Mouse (Mus musculus) splenic B cell, adult 2 months (primary cell): ENCODE results near the gene Mcrs1.

ENCODE experiments used
- DNase-seq: peaks from one replicate; pipeline ENCODE4 v3.0.0-alpha.2; 2011; ENCODE audit warnings: low read depth, low spot score
- H3K27me3 ChIP-seq: 2 replicates; pipeline ENCODE4 v1.6.1; 2012; ENCODE audit warnings: mild to moderate bottlenecking, low read length, moderate library complexity, mixed read lengths; ENCODE audit not compliant: control insufficient read depth, poor library complexity, insufficient read depth, severe bottlenecking
- H3K36me3 ChIP-seq: 2 replicates; pipeline ENCODE4 v1.6.1; 2012; ENCODE audit warnings: mild to moderate bottlenecking, low read length, moderate library complexity, mixed read lengths; ENCODE audit not compliant: control insufficient read depth, poor library complexity, insufficient read depth, severe bottlenecking

Mcrs1 gene

GRCm38 (mm10) chr15:99251626-99252380 lies at the start of gene Mcrs1:
Gene Mcrs1, minus strand, starts transcription at chr15:99251961.
- peak; percentile 99 for DNase-seq
- Histone ChIP-seq H3K27me3 (no peaks in the 10 kb centered on the region), H3K36me3 (peaks cover 2% of the 10 kb centered on the region; the same call in 1 of the 2 replicates)

GRCm38 (mm10) chr15:99296213-99296612 lies 44.5 kb upstream of the Mcrs1 start:
- H3K27me3 ChIP-seq: no peaks in the 10 kb centered on the region
- peak; percentile 45 for DNase-seq
- no peaks in the 10 kb centered on the region for H3K36me3 ChIP-seq

- no peaks in the 10 kb centered on the region for H3K27me3 ChIP-seq
- no peaks in the 10 kb centered on the region for H3K36me3 ChIP-seq
- peak; percentile 36 for DNase-seq
Observed at GRCm38 (mm10) chr15:99295484-99295981, 43.8 kb upstream of the Mcrs1 start, which contains the start of gene Fam186b. Gene Fam186b, minus strand, starts transcription at chr15:99295888.

GRCm38 (mm10) chr15:99294813-99295374 lies 43.1 kb upstream of the Mcrs1 start, which contains the start of gene Prpf40b:
Gene Prpf40b, plus strand, starts transcription at chr15:99295087.
- Histone ChIP-seq H3K36me3 (no peaks in the 10 kb centered on the region), H3K27me3 (no peaks in the 10 kb centered on the region)
- peak; percentile 89 for DNase-seq

GRCm38 (mm10) chr15:99294287-99294686 lies 42.5 kb upstream of the Mcrs1 start:
- DNase-seq: peak; percentile 38
- Histone ChIP-seq H3K27me3 (no peaks in the 10 kb centered on the region), H3K36me3 (no peaks in the 10 kb centered on the region)

- no peaks in the 10 kb centered on the region for H3K27me3 ChIP-seq
- DNase-seq: no peak
- H3K36me3 ChIP-seq: no peaks in the 10 kb centered on the region
Observed at GRCm38 (mm10) chr15:99290586-99290985, 38.8 kb upstream of the Mcrs1 start.

- H3K36me3 ChIP-seq: no peaks in the 10 kb centered on the region
- no peaks in the 10 kb centered on the region for H3K27me3 ChIP-seq
- DNase-seq: no peak
Observed at GRCm38 (mm10) chr15:99285189-99285535, 33.4 kb upstream of the Mcrs1 start.

- no peaks in the 10 kb centered on the region for H3K36me3 ChIP-seq
- H3K27me3 ChIP-seq: no peaks in the 10 kb centered on the region
- peak; percentile 36 for DNase-seq
Observed at GRCm38 (mm10) chr15:99284527-99285188, 32.9 kb upstream of the Mcrs1 start.

GRCm38 (mm10) chr15:99283456-99283855 lies 31.7 kb upstream of the Mcrs1 start:
- DNase-seq: peak; percentile 53
- H3K27me3 ChIP-seq: no peaks in the 10 kb centered on the region
- no peaks in the 10 kb centered on the region for H3K36me3 ChIP-seq

- no peak for DNase-seq
- Histone ChIP-seq H3K27me3 (no peaks in the 10 kb centered on the region), H3K36me3 (no peaks in the 10 kb centered on the region)
Observed at GRCm38 (mm10) chr15:99278271-99278670, 26.5 kb upstream of the Mcrs1 start.

- DNase-seq: no peak
- Histone ChIP-seq H3K27me3 (no peaks in the 10 kb centered on the region), H3K36me3 (no peaks in the 10 kb centered on the region)
Observed at GRCm38 (mm10) chr15:99276095-99276494, 24.3 kb upstream of the Mcrs1 start.

- Histone ChIP-seq H3K36me3 (no peaks in the 10 kb centered on the region), H3K27me3 (no peaks in the 10 kb centered on the region)
- DNase-seq: peak; percentile 85
Observed at GRCm38 (mm10) chr15:99265679-99266078, 13.9 kb upstream of the Mcrs1 start.

GRCm38 (mm10) chr15:99264363-99264762 lies 12.6 kb upstream of the Mcrs1 start:
- Histone ChIP-seq H3K27me3 (no peaks in the 10 kb centered on the region), H3K36me3 (no peaks in the 10 kb centered on the region)
- no peak for DNase-seq

- no peaks in the 10 kb centered on the region for H3K36me3 ChIP-seq
- no peak for DNase-seq
- no peaks in the 10 kb centered on the region for H3K27me3 ChIP-seq
Observed at GRCm38 (mm10) chr15:99262702-99263101, 10.9 kb upstream of the Mcrs1 start.

GRCm38 (mm10) chr15:99259730-99260252 lies 8.0 kb upstream of the Mcrs1 start:
- peak; percentile 88 for DNase-seq
- no peaks in the 10 kb centered on the region for H3K27me3 ChIP-seq
- no peaks in the 10 kb centered on the region for H3K36me3 ChIP-seq
